Mouse (Mus musculus): ENCODE data around the gene Ift43. TPM values are rescaled to one million over a fixed set of nuclear protein-coding genes. Genes with fewer than 3 reads are reported as not detected.

The Ift43 gene
- polyA plus RNA-seq, 1 experiment from 2014 or later, result 28.1 TPM

DNA sequence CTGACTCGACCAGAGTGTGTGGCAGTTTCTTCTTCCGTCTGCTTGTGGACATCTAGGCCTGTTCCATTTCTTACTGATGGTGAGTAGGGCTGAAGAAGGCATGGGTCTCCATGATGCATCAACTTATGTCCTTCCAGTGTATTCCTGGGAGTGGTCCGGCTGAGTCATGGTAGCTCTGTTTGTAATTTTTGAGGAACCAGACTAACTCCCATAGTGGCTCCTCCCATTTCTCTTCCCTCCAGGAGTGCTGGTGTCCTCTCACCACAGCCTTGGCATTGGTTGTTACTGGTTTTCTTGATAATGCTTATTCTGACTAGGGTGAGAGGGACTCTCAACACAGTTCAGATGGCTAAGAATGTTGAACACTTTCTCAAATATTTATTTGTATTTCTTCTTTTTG is 63.9 kb downstream of the Ift43 start:
- Histone ChIP-seq H3K27me3 (replicated peaks; ENCODE audit: control insufficient read depth, insufficient read depth, low read length) (no peaks in the 10 kb centered on the region), H3K4me3 (ENCODE audit: low read depth, low read length) (no peak overlapping the region), H3K36me3 (ENCODE audit: control insufficient read depth, insufficient read depth, low read length) (no peaks in the 10 kb centered on the region; the same call in 1 of the 2 replicates), H3K4me2 (no peak overlapping the region), H3K4me1 (replicated peaks; ENCODE audit: control insufficient read depth, insufficient read depth, low read length) (no peaks in the 10 kb centered on the region), H3K9ac (ENCODE audit: low read depth, low read length) (no peak overlapping the region), H3K27ac (ENCODE audit: low read depth, low read length) (no peak overlapping the region), H3K9me3 (ENCODE audit: control insufficient read depth, low read length) (no peaks in the 10 kb centered on the region)
- ATAC-seq (replicated peaks; ENCODE audit: low FRiP score) (no peak), DNase-seq (ENCODE audit: low spot score) (no peak)
- WGBS, result 83% methylated on average over 3 of the region's 3 CpGs

DNA sequence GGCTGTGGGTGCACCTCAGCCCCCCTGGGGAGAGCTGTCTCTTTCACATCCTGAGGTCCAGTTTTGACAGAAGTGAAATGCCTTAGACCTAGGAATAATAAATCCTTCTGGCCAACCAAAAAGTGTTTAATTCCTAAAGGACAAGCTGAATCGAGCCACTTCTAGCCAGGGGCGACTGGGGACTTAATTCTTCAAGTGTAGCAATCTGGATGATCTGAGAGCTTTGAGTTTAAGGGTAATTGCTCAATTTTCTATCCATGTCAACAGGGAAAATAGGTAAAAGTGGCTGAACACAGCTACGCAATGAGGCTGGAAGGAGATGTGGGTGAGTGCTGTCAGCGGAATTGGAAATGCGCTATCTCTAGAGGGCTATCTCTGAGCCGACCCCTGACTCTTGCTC is 65.9 kb downstream of the Ift43 start:
- Histone ChIP-seq H3K4me2 (no peak overlapping the region), H3K36me3 (ENCODE audit: control insufficient read depth, insufficient read depth, low read length) (no peaks in the 10 kb centered on the region; the same call in 1 of the 2 replicates), H3K4me1 (replicated peaks; ENCODE audit: control insufficient read depth, insufficient read depth, low read length) (peaks cover 8% of the 10 kb centered on the region; the same call in 1 of the 2 replicates), H3K27me3 (replicated peaks; ENCODE audit: control insufficient read depth, insufficient read depth, low read length) (no peaks in the 10 kb centered on the region), H3K27ac (ENCODE audit: low read depth, low read length) (no peak overlapping the region), H3K9ac (ENCODE audit: low read depth, low read length) (no peak overlapping the region), H3K4me3 (ENCODE audit: low read depth, low read length) (no peak overlapping the region), H3K9me3 (ENCODE audit: control insufficient read depth, low read length) (no peaks in the 10 kb centered on the region)
- 73% methylated on average over 6 of the region's 6 CpGs for WGBS
- ATAC-seq (replicated peaks; ENCODE audit: low FRiP score) (no peak), DNase-seq (ENCODE audit: low spot score) (no peak)

DNA sequence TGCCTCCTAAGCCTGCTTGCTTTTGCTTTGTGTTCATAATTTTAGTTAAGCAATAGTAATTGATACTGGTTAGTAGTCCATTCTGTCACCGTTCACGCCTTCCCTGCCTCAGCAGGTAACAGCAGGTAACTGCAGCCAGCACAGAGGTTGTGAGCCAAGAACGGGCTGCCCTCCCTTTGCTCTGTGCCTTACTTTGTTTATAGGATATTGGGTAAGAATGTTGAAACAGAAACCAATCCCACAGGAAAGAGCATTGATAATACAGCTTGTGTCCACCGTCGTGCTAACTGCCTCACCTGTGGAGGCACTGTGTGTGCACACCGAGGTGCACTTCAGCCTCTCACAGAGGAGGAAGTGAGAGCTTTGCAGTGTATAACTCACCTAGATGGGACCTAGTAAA is 66.7 kb downstream of the Ift43 start:
- 72% methylated on average over 6 of the region's 6 CpGs for WGBS
- H3K9me3 ChIP-seq (ENCODE audit: control insufficient read depth, low read length), result no peaks in the 10 kb centered on the region
- H3K36me3 ChIP-seq (ENCODE audit: control insufficient read depth, insufficient read depth, low read length), result no peaks in the 10 kb centered on the region; the same call in 1 of the 2 replicates
- H3K4me1 ChIP-seq (replicated peaks; ENCODE audit: control insufficient read depth, insufficient read depth, low read length), result peaks cover 8% of the 10 kb centered on the region; the same call in 1 of the 2 replicates
- H3K4me3 ChIP-seq (ENCODE audit: low read depth, low read length), result no peak overlapping the region
- no peak overlapping the region for H3K4me2 ChIP-seq
- H3K9ac ChIP-seq (ENCODE audit: low read depth, low read length), result no peak overlapping the region
- ATAC-seq (replicated peaks; ENCODE audit: low FRiP score) (no peak), DNase-seq (ENCODE audit: low spot score) (no peak)
- H3K27ac ChIP-seq (ENCODE audit: low read depth, low read length), result no peak overlapping the region
- no peaks in the 10 kb centered on the region for H3K27me3 ChIP-seq (replicated peaks; ENCODE audit: control insufficient read depth, insufficient read depth, low read length)

DNA sequence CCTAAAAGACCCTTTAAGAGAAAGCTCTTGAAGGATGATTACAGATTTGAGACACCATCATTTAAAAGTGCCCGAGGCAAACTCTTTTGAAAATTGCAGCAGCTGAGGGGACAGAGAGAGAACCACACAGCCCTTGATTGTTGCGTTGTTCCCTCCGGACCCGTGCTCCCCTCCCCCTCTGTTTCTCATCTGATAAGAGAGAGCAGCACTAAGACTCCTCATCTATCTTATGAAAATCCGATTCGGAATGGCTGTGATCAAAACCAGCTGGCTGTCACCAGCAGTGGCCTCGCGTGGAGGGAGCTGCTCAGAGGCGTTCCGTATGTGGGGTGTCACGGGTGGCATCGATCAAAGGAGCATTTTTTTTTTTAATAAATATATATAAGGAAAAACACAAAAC is 69.6 kb downstream of the Ift43 start:
- H3K4me1 ChIP-seq (replicated peaks; ENCODE audit: control insufficient read depth, insufficient read depth, low read length), result peaks cover 8% of the 10 kb centered on the region; the same call in 1 of the 2 replicates
- H3K36me3 ChIP-seq (ENCODE audit: control insufficient read depth, insufficient read depth, low read length), result no peaks in the 10 kb centered on the region; the same call in 1 of the 2 replicates
- no peak for ATAC-seq (replicated peaks; ENCODE audit: low FRiP score)
- no peak overlapping the region for H3K9ac ChIP-seq (ENCODE audit: low read depth, low read length)
- DNase-seq (ENCODE audit: low spot score), result no peak
- H3K27me3 ChIP-seq (replicated peaks; ENCODE audit: control insufficient read depth, insufficient read depth, low read length), result no peaks in the 10 kb centered on the region
- H3K9me3 ChIP-seq (ENCODE audit: control insufficient read depth, low read length), result no peaks in the 10 kb centered on the region
- 28% methylated on average over 12 of the region's 12 CpGs for WGBS
- peak overlapping the region; percentile 14; the same call in 1 of the 2 replicates for H3K4me2 ChIP-seq
- H3K4me3 ChIP-seq (ENCODE audit: low read depth, low read length), result no peak overlapping the region
- H3K27ac ChIP-seq (ENCODE audit: low read depth, low read length), result no peak overlapping the region

DNA sequence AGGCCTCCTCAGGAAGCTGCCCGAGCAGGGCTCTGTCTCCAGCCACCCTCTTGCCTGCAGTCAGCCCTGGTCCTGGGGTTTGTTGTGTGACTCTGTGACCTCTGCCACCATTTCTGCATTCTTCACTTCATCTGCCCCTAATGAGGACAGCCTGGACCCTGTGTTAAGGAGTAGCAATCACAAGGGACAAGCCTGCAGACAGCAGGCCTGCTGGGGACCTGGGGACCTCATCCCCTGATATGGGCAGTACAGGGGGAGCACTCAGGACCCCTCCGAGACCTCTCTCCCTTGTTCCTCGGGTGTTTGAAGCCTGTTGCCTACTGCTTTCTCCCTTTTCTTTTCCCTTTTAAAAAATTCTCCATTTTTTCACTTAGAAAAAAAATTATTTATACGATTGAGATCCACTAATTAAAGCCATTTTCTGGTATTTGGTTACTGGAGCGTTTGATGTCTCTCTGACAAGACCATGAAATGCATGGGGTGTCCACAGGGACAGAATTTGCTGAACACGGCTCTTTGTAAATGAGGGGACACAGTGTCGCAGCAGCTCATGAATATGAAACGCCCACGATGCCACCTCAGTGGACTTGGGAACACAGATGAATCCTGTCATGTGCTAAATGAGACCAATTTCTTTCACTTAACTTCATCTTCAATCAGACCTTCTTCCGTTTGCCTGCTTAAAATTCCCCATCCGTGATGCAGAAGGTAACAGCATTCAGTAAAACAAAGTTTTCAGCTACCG is 71.0 kb downstream of the Ift43 start:
- Histone ChIP-seq H3K4me1 (replicated peaks; ENCODE audit: control insufficient read depth, insufficient read depth, low read length) (peaks cover 8% of the 10 kb centered on the region; the same call in 1 of the 2 replicates), H3K27ac (ENCODE audit: low read depth, low read length) (no peak overlapping the region), H3K4me2 (no peak overlapping the region), H3K4me3 (ENCODE audit: low read depth, low read length) (no peak overlapping the region), H3K9me3 (ENCODE audit: control insufficient read depth, low read length) (no peaks in the 10 kb centered on the region), H3K9ac (ENCODE audit: low read depth, low read length) (no peak overlapping the region), H3K27me3 (replicated peaks; ENCODE audit: control insufficient read depth, insufficient read depth, low read length) (no peaks in the 10 kb centered on the region), H3K36me3 (ENCODE audit: control insufficient read depth, insufficient read depth, low read length) (no peaks in the 10 kb centered on the region; the same call in 1 of the 2 replicates)
- DNase-seq (ENCODE audit: low spot score) (no peak), ATAC-seq (replicated peaks; ENCODE audit: low FRiP score) (no peak)
- 77% methylated on average over 12 of the region's 12 CpGs for WGBS

DNA sequence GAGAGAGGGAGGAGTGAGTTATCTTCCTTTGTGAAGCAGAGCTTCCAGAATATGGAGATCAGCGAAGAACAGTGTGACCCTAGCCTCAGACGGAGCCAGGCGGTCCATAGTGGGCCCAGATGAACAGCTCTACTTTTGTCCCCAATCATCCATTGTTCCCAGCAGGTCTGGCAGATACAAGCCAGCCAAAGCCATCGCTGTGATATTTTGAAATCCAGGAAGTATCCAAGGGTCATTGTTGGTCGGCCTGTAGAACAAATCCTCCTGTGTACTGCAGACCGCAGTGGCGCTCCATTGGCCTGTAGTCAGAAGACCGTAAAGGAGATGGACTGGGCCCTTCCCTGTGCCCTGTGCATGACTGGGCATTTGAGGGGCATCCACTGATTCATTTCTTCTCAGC is 72.8 kb downstream of the Ift43 start:
- H3K4me3 ChIP-seq (ENCODE audit: low read depth, low read length), result no peak overlapping the region
- DNase-seq (ENCODE audit: low spot score), result no peak
- no peak for ATAC-seq (replicated peaks; ENCODE audit: low FRiP score)
- H3K4me2 ChIP-seq, result no peak overlapping the region
- peaks cover 8% of the 10 kb centered on the region; the same call in 1 of the 2 replicates for H3K4me1 ChIP-seq (replicated peaks; ENCODE audit: control insufficient read depth, insufficient read depth, low read length)
- no peak overlapping the region for H3K9ac ChIP-seq (ENCODE audit: low read depth, low read length)
- H3K9me3 ChIP-seq (ENCODE audit: control insufficient read depth, low read length), result no peaks in the 10 kb centered on the region
- no peaks in the 10 kb centered on the region for H3K27me3 ChIP-seq (replicated peaks; ENCODE audit: control insufficient read depth, insufficient read depth, low read length)
- WGBS, result 87% methylated on average over 8 of the region's 8 CpGs
- no peaks in the 10 kb centered on the region; the same call in 1 of the 2 replicates for H3K36me3 ChIP-seq (ENCODE audit: control insufficient read depth, insufficient read depth, low read length)
- H3K27ac ChIP-seq (ENCODE audit: low read depth, low read length), result no peak overlapping the region

DNA sequence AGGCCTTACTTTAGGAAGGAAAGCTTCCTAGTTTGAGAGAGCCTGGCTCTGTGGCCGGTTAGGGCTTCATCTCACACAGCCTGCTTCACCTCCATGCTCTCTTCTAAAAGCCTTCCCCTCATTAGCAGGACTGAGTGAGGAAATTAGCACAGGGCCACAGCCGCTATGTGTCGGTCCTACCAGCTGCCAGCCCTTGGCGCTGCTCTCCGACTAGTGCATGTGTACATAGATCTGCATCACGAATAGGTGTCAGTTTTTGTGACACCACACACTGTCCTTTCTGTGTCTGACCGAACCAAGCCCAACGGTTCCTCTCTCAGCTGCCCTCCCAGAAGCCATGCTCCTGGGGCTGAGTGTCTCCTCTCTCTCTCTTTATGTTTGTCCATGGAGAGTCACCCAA is 74.8 kb downstream of the Ift43 start:
- no peak overlapping the region for H3K4me3 ChIP-seq (ENCODE audit: low read depth, low read length)
- no peak for DNase-seq (ENCODE audit: low spot score)
- H3K9me3 ChIP-seq (ENCODE audit: control insufficient read depth, low read length), result no peaks in the 10 kb centered on the region
- ATAC-seq (replicated peaks; ENCODE audit: low FRiP score), result no peak
- H3K27ac ChIP-seq (ENCODE audit: low read depth, low read length), result no peak overlapping the region
- no peak overlapping the region for H3K4me2 ChIP-seq
- H3K36me3 ChIP-seq (ENCODE audit: control insufficient read depth, insufficient read depth, low read length), result no peaks in the 10 kb centered on the region
- H3K9ac ChIP-seq (ENCODE audit: low read depth, low read length), result no peak overlapping the region
- H3K27me3 ChIP-seq (replicated peaks; ENCODE audit: control insufficient read depth, insufficient read depth, low read length), result no peaks in the 10 kb centered on the region
- WGBS, result 85% methylated on average over 8 of the region's 8 CpGs
- peaks cover 6% of the 10 kb centered on the region; the same call in 1 of the 2 replicates for H3K4me1 ChIP-seq (replicated peaks; ENCODE audit: control insufficient read depth, insufficient read depth, low read length)

DNA sequence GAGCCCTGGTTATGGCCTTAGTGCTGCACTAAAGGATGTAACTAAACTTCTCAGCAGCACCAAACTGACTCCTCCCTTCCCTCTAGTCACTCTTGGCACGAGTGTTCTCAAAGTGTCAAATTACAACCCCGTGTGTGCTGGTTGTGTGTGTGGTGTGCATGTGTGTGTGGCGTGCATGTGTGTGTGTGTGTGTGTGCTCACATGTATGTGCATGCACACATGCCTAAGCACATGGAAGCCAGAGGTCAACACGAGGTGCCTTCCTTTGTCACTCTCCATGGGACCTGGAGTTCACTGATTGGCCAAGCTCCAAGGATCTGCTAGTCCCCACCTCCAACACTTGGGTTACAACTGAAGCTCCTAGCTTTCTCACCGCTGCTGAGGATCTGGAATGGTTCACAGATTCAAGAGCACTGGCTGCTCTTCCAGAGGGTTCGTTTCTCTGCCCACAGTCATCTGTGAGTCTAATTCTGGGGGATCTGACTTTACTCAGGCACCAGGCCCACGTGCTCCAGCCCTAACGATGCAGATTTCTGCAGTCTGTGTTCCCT is 75.6 kb downstream of the Ift43 start:
- H3K4me2 ChIP-seq, result no peak overlapping the region
- DNase-seq (ENCODE audit: low spot score) (no peak), ATAC-seq (replicated peaks; ENCODE audit: low FRiP score) (no peak)
- WGBS, result 33% methylated on average over 8 of the region's 8 CpGs
- H3K9ac ChIP-seq (ENCODE audit: low read depth, low read length), result no peak overlapping the region
- H3K4me3 ChIP-seq (ENCODE audit: low read depth, low read length), result no peak overlapping the region
- H3K9me3 ChIP-seq (ENCODE audit: control insufficient read depth, low read length), result no peaks in the 10 kb centered on the region
- H3K4me1 ChIP-seq (replicated peaks; ENCODE audit: control insufficient read depth, insufficient read depth, low read length), result peaks cover 2% of the 10 kb centered on the region; the same call in 1 of the 2 replicates
- H3K36me3 ChIP-seq (ENCODE audit: control insufficient read depth, insufficient read depth, low read length), result no peaks in the 10 kb centered on the region
- H3K27ac ChIP-seq (ENCODE audit: low read depth, low read length), result no peak overlapping the region
- no peaks in the 10 kb centered on the region for H3K27me3 ChIP-seq (replicated peaks; ENCODE audit: control insufficient read depth, insufficient read depth, low read length)

Measured in liver, embryonic 11.5 days (tissue).